Mouse (Mus musculus): Measurements from ENCODE around the gene Timm44. TPM values are rescaled to one million over a fixed set of nuclear protein-coding genes. Genes with fewer than 3 reads are reported as not detected.
A peak's percentile ranks its signal among the peaks of the same experiment; 100 is the strongest.

The Timm44 gene
- total RNA-seq, 2 experiments from 2014 or later, result 71.3 to 74.9 TPM

DNA sequence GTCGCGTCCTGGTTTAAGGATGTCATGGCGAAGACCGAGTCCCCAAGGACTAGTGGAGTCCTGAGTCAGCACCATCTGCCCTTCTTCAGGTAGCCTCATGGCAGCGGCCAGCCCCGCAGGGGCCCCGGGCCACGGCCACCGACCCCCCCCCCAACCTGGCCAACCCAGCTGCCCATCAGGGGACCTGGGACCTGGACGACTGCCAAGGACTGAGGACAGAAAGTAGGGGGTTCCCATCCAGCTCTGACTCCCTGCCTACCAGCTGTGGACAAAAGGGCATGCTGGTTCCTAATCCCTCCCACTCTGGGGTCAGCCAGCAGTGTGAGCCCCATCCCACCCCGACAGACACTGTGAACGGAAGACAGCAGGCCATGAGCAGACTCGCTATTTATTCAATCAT is 30.0 kb downstream of the Timm44 start:
- intact Hi-C loops (cut with DNase I), result loop anchor here (5.0 kb wide), 1 partner anchor 127 kb away; no protein-coding TSS in a partner anchor
- no peak for DNase-seq

GRCm38 (mm10) chr8:4245061-4245460 is 30.7 kb downstream of the Timm44 start:
- DNase-seq, result no peak
- intact Hi-C loops (cut with DNase I), result loop anchor here (5.0 kb wide), 1 partner anchor 127 kb away; no protein-coding TSS in a partner anchor

DNA sequence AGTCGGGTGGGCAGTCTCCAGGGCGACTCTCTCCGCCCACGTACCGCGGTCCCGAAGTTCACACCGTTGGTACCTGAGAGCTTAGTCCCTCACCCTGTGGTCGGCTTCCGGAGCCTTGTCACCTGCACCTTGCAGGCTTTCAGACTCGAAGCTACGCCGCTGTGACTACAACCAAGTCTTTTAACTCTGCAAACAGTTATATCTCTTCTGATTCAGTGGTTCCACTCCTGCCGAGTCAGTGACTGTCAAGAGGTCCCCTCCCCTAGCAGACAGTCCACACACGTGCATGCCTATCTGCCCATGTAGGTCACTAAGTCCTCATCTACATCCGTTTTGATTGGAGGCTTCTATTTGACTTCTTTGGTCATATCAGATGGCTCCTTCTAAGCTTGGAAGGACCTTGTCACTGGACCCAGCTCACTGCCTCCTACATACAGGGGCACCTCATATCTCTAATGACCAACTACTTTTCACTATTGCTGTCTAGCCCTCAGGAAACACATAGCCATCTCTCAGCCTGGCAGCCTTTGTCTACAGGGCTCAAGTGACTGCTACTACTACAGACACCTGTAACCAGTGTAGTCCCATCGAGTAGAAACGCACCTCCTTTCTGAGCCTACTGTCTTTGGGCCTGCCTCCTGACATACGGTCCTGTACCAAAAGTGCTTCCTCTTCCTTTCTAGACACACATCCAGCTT is 36.4 kb downstream of the Timm44 start:
- intact Hi-C loops (cut with DNase I), result loop anchor here (5.0 kb wide), 1 partner anchor 72 kb away; the partner anchor contains the start of gene Evi5l
- no peak for DNase-seq

DNA sequence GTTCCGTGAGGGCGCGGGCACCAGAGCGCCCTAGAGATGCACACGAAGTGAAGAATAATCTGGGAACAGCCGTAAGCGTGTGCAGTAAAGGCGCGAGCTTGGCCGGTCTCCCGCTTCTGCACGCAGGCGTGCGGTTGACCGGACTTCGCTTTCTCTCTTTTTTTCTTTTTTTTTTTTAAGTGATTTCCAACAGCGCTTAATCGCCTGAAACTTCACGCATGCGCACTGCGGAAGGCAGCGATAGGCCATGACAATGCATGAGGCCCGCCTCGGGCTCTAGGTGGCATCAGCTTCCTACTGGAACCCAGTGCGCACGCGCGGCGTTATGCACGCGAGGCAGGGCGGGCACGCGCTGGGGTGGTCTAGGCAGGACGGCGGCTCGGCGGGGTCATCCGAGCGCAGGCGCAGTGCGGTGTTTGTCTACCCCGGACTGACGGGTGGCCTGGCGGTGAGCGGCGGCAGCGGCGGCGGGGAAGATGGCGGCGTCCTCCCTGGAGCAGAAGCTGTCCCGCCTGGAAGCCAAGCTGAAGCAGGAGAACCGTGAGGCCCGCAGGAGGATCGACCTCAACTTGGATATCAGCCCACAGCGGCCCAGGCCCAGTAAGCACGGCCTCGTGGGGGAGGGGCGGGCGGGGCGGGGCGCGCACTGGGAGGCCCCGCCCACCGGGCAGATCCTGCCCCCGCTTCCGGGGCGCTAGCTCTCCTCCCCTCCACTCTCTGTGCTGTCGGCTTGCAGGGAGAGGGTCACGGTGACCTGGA is 37.1 kb downstream of the Timm44 start, which contains the start of the genes Map2k7 and Gm49320:
Map2k7 (plus strand) TSS at position 307 of the 759 bp plus-strand sequence.
Gm49320 (plus strand) TSS at position 432 of the 759 bp plus-strand sequence.
- intact Hi-C loops (cut with DNase I), result loop anchor here (5.0 kb wide), 1 partner anchor 71 kb away; the partner anchor contains the start of gene Evi5l
- peak; percentile 99 to 100 for DNase-seq

GRCm38 (mm10) chr8:4237814-4238433 is 37.8 kb downstream of the Timm44 start:
- intact Hi-C loops (cut with DNase I), result loop anchor here (5.0 kb wide), 1 partner anchor 71 kb away; the partner anchor contains the start of gene Evi5l
- DNase-seq, result no peak

- intact Hi-C loops (cut with DNase I), result no loop called here
- DNase-seq, result no peak
These were observed 44.9 kb downstream of the Timm44 start for GRCm38 (mm10) chr8:4230612-4231351.

- intact Hi-C loops (cut with DNase I), result no loop called here
- no peak for DNase-seq
These were observed 45.9 kb downstream of the Timm44 start for GRCm38 (mm10) chr8:4229784-4230183.

GRCm38 (mm10) chr8:4227919-4228318 is 47.8 kb downstream of the Timm44 start:
- no peak for DNase-seq
- intact Hi-C loops (cut with DNase I), result no loop called here

DNA sequence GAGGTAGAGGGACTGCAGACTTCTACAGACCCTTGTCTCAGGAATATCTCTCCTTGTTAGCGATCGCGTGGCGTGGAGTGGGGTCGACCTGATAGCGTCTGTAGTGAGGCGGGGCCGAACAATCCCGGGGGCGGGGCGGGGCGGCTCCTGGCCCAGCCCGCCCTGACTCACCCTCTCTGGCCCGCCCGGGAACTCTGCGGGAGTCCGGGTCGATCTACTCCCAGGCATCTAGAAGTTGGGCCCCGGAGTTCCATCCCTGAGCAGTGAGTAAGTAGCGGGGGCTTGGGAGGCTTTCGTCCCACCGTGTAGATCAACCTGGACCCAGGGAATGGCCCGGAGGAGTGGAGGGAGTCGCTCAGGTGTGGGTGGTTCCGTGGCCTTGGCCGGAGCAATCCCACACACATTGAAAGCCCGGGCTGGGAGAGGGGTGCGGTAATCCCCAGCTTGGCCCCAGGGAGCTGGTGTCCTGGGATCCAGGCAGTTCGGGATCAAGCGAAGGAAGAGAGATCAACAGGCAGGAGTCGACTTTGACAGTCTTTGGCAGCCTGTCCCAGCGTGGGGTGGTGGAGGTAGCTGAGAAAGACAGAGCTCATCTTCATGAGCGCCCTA is 48.9 kb downstream of the Timm44 start, which contains the start of gene Lrrc8e:
Lrrc8e (plus strand) TSS at position 89 of the 609 bp plus-strand sequence.
- DNase-seq, result no peak
- intact Hi-C loops (cut with DNase I), result no loop called here

GRCm38 (mm10) chr8:4226323-4226722 is 49.4 kb downstream of the Timm44 start:
- no peak for DNase-seq
- intact Hi-C loops (cut with DNase I), result no loop called here

GRCm38 (mm10) chr8:4222059-4222458 is 53.7 kb downstream of the Timm44 start:
- intact Hi-C loops (cut with DNase I), result no loop called here
- no peak for DNase-seq

- intact Hi-C loops (cut with DNase I), result no loop called here
- DNase-seq, result no peak
These were observed 56.1 kb downstream of the Timm44 start for GRCm38 (mm10) chr8:4219617-4220016.

- no peak for DNase-seq
- intact Hi-C loops (cut with DNase I), result no loop called here
These were observed 58.7 kb downstream of the Timm44 start, which contains the start of gene Prr36 for GRCm38 (mm10) chr8:4216791-4217621. Prr36 (minus strand) TSS chr8:4217459.

GRCm38 (mm10) chr8:4216296-4216695 is 59.4 kb downstream of the Timm44 start:
- intact Hi-C loops (cut with DNase I), result no loop called here
- DNase-seq, result no peak

DNA sequence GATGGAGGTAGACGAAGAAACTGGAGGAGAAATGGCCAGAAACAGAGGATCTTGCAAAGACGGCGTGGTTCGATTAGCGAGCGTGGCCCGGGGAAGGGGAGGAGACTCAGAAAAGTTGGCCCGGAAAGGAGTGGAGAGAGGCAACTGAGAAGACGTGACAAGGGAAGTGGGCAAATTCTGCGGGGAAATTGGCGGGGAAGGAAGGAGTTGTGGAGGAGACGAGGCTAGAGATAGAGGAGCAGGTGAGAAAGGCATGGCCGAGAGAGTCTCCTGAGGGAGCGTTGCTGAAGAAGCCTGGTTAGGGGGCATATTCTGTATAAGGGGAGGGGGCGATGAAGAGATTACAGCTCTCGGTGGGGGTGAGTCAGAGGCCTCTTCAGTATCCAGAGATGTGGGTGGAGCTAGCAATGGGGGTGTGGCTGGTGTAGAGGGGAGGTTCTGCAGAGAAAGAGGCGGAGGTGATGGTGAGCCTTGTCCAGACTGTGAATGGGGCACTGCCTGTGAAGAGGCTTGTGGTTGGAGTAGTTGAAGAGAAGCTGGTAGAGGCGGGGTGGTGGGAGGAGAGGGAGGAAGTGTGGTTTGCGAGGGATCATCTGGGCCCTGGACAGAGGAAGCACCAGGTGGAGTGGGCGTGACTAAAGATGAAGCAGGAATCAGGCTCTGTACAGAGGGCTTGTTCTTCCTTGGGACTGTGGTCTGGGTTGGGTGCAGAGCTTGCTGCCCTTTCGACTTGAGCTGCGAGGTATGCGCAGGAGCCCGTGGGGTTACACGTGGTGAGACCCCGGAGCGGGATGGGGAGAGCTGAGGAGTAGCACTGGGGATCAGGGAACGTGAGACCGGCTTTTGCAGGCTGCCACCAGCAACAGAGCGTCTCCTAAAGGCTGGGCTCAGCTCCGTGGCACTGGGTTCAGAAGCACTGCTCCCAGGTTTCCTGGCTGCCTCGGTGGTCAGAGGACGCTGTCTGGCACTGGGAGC is 61.4 kb downstream of the Timm44 start:
- intact Hi-C loops (cut with DNase I), result no loop called here
- DNase-seq, result no peak

DNA sequence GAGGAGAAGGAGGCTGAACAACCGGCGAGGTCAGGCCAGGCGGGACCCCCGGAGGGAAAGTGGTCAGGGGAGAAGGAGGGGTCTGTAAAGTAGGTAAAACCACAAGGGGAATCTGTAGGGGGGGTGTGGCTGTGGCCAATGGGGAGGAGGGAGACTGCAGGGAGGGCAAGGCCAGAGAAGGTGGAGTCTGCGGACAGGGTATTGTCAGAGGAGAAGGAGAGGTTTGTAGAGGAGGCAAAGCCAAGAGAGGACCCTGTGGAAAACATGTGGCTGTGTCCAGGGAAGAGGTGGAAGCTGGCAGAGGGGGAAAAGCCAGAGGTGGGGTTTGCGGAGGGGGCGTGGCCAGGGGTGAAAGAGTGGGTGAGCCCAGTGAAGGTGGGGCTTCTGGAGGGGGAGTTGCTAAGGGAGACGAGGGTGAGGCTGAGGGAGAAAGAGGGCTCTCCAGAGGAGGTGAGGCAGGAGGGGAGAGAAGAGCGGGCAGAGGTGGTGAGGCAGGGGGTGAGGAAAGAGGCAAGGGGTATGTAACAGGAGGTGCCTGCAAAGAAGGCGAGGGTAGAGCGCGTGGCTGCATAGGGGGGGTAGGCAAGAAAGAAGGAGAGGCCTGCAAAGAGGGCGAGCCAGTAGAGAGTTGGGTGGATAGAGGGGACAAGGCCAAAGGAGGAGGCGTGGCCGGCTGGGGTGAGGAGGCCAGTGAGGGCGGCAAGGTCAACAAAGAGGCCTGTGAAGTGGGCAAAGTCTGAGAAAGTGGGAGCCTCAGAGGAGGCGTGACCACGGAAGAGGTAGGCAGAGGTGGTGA is 62.3 kb downstream of the Timm44 start:
- intact Hi-C loops (cut with DNase I), result no loop called here
- DNase-seq, result peak in 1 of 2 experiments; percentile 28

- intact Hi-C loops (cut with DNase I), result no loop called here
- DNase-seq, result no peak
These were observed 62.9 kb downstream of the Timm44 start for GRCm38 (mm10) chr8:4212809-4213209.
